Mouse (Mus musculus) forebrain, embryonic 15.5 days (tissue): ENCODE data around the gene Pacsin2. TPM values are rescaled to one million over a fixed set of nuclear protein-coding genes. Genes with fewer than 3 reads are reported as not detected.
A peak's percentile ranks its signal among the peaks of the same experiment; 100 is the strongest.
"Not testable (repeated sequence)": the region's sequence is repeated elsewhere in the genome, so short reads cannot be mapped to it uniquely, and the experiment has no call there.

Experiments
- ATAC-seq: fragments of 200-750 bp; cut with Nextera tagmentation; replicated peaks from 2 replicates; pipeline ENCODE4 v1.8.0; 2017; ENCODE audit warnings: mild to moderate bottlenecking, moderate TSS enrichment, moderate library complexity
- H3K27ac ChIP-seq: fragments of 300-500 bp; sonication (generic); replicated peaks from 2 replicates; pipeline ENCODE4 v1.5.1; 2015; ENCODE audit warnings: mild to moderate bottlenecking, inconsistent platforms
- H3K27me3 ChIP-seq: fragments of 300-500 bp; sonication (generic); 2 replicates; pipeline ENCODE4 v1.6.1; 2015; ENCODE audit warnings: inconsistent platforms
- H3K36me3 ChIP-seq: fragments of 300-500 bp; sonication (generic); 2 replicates; pipeline ENCODE4 v1.6.1; 2015; ENCODE audit warnings: mild to moderate bottlenecking, inconsistent platforms
- H3K4me1 ChIP-seq: fragments of 300-500 bp; sonication (generic); 2 replicates; pipeline ENCODE4 v1.6.1; 2015; ENCODE audit warnings: inconsistent platforms
- H3K4me2 ChIP-seq: fragments of 300-500 bp; sonication (generic); replicated peaks from 2 replicates; pipeline ENCODE4 v1.6.1; 2015; ENCODE audit warnings: mild to moderate bottlenecking, inconsistent platforms
- H3K4me3 ChIP-seq: fragments of 300-500 bp; sonication (generic); 2 replicates; pipeline ENCODE4 v1.5.1; 2015; ENCODE audit warnings: mild to moderate bottlenecking, inconsistent platforms
- H3K9ac ChIP-seq: fragments of 300-500 bp; sonication (generic); replicated peaks from 2 replicates; pipeline ENCODE4 v1.6.1; 2015; ENCODE audit warnings: mild to moderate bottlenecking, inconsistent platforms
- H3K9me3 ChIP-seq: fragments of 300-500 bp; sonication (generic); 2 replicates; pipeline ENCODE4 v1.6.1; 2016; ENCODE audit warnings: inconsistent platforms
- WGBS: fragments of 180-500 bp; shearing (Covaris S2); methylation state at CpG from one replicate; pipeline ENCODE4 v1.1.7; 2015; ENCODE audit warnings: mixed read lengths; 5-methylcytosine and 5-hydroxymethylcytosine counted together
- polyA plus RNA-seq: library from polyadenylated mRNA; unstranded; fragments of >200 nt; fragmentation: Nextera tagmentation; extraction: Ambion mirVana; gene quantifications from 2 replicates; pipeline ENCODE4 v1.2.1, GENCODE M21; 2015

Pacsin2 gene
- polyA plus RNA-seq, 1 experiment from 2014 or later: 21.5 TPM

DNA sequence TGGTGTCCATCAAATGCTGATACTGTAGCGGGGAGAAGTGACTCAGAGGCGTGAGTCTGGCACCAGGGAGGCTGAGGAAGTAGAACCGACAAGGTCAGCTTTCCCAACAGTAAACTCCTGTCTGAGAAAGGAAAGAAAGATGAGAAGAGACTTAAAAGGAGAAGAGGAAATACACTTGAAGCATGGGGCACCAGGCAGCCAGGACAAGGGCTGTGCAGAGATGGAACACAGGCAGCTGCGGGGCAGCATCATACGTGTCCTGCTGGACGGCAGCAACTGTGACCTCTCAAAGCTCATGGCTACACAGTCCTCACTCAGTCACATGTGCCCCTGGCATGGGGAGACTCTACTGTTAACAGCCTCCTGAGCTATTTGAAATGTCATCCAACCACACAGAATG lies 54.1 kb downstream of the Pacsin2 start:
- no peaks in the 10 kb centered on the region for H3K27me3 ChIP-seq
- no peak overlapping the region for H3K9ac ChIP-seq
- H3K27ac ChIP-seq: no peak overlapping the region
- H3K36me3 ChIP-seq: no peaks in the 10 kb centered on the region
- WGBS: 87% methylated on average over 6 of the region's 6 CpGs
- no peak for ATAC-seq
- H3K4me1 ChIP-seq: no peaks in the 10 kb centered on the region
- H3K4me2 ChIP-seq: no peak overlapping the region
- no peaks in the 10 kb centered on the region for H3K9me3 ChIP-seq
- no peak overlapping the region for H3K4me3 ChIP-seq

DNA sequence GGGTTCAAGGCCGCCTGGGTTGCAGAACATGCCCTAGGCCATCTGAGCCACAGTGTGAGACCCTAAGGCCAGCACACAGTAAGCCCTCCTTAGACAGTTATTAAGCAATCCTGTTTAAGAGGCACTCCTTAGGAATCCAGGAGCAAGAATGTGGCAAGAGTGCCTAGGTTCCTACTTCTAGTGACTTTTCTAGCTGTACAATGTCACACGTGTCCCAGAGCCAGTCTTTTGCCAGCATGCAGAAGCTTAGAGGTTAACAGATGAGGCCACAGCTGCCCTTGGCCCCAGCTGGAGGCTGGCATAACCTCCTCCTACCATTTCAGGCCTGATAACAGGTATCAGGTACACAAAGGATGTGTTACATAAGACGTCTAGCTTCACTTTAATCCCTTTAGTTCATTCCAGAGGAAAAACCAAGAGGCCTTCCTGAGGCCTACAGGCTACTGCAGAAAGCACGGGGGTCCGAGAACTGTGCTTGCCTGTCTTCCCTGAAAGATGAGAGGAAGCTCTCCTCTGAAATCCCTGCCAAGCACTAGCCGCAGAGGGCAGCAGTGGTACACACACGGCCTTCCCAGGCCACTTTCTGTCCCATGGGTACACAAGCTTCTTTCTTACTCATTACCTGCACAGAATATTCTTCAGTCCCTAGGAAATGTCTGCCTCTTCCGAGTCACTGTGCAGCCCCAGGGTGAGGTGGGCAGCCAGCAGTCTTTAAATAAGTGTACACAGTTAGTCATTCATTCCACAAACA lies 55.5 kb downstream of the Pacsin2 start:
- 62% methylated on average over 8 of the region's 8 CpGs for WGBS
- H3K4me3 ChIP-seq: no peak overlapping the region
- H3K9ac ChIP-seq: no peak overlapping the region
- ATAC-seq: no peak
- H3K27ac ChIP-seq: no peak overlapping the region
- no peaks in the 10 kb centered on the region for H3K4me1 ChIP-seq
- no peaks in the 10 kb centered on the region for H3K36me3 ChIP-seq
- no peak overlapping the region for H3K4me2 ChIP-seq
- no peaks in the 10 kb centered on the region for H3K9me3 ChIP-seq
- H3K27me3 ChIP-seq: no peaks in the 10 kb centered on the region

GRCm38 (mm10) chr15:83408216-83408615 lies 56.2 kb downstream of the Pacsin2 start:
- no peaks in the 10 kb centered on the region for H3K9me3 ChIP-seq
- no peaks in the 10 kb centered on the region for H3K36me3 ChIP-seq
- H3K9ac ChIP-seq: no peak overlapping the region
- H3K27me3 ChIP-seq: no peaks in the 10 kb centered on the region
- no peak overlapping the region for H3K27ac ChIP-seq
- H3K4me3 ChIP-seq: no peak overlapping the region
- no peak for ATAC-seq
- WGBS: 88% methylated on average over 5 of the region's 5 CpGs
- no peaks in the 10 kb centered on the region for H3K4me1 ChIP-seq
- H3K4me2 ChIP-seq: no peak overlapping the region

- Histone ChIP-seq H3K9ac (no peak overlapping the region), H3K36me3 (no peaks in the 10 kb centered on the region), H3K27ac (no peak overlapping the region), H3K27me3 (no peaks in the 10 kb centered on the region), H3K4me1 (no peaks in the 10 kb centered on the region), H3K4me2 (no peak overlapping the region), H3K4me3 (no peak overlapping the region), H3K9me3 (no peaks in the 10 kb centered on the region)
- ATAC-seq: no peak
- 86% methylated on average over 5 of the region's 5 CpGs for WGBS
Observed at GRCm38 (mm10) chr15:83407502-83407901, 56.9 kb downstream of the Pacsin2 start.

GRCm38 (mm10) chr15:83405866-83406265 lies 58.5 kb downstream of the Pacsin2 start:
- H3K9ac ChIP-seq: not testable (repeated sequence)
- peak; percentile 78; the same call in 1 of the 2 replicates for ATAC-seq
- WGBS: 95% methylated on average over 20 of the region's 40 CpGs

DNA sequence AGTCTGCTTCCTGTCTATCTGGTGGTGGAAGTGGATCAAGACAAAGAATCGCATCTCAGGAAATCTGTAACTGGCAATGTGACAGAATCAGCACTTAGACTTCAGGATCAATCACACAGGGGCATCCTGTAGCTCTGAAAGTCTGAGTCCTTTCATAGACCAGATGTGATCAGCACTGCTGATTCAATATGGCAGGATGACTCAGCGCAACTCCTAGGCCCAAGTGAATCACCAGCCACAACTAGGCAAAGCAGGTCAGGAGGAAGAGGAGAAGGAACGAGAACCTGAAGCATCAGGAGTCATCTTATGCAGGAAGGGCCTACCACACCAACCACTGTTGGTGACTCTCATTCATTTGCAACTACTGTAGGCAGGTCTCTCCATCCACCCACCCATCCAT lies 60.4 kb downstream of the Pacsin2 start:
- Histone ChIP-seq H3K4me2 (no peak overlapping the region), H3K9me3 (no peaks in the 10 kb centered on the region), H3K36me3 (no peaks in the 10 kb centered on the region), H3K27ac (no peak overlapping the region), H3K9ac (no peak overlapping the region), H3K27me3 (no peaks in the 10 kb centered on the region), H3K4me1 (no peaks in the 10 kb centered on the region), H3K4me3 (no peak overlapping the region)
- ATAC-seq: no peak
- 88% methylated on average over 3 of the region's 3 CpGs for WGBS

More at GRCm38 (mm10) chr15:83405866-83406265, 58.5 kb downstream of the Pacsin2 start:
- H3K4me1 ChIP-seq, H3K9me3 ChIP-seq, H3K36me3 ChIP-seq, H3K27me3 ChIP-seq, H3K4me2 ChIP-seq, H3K27ac ChIP-seq, H3K4me3 ChIP-seq: not testable (repeated sequence)

DNA sequence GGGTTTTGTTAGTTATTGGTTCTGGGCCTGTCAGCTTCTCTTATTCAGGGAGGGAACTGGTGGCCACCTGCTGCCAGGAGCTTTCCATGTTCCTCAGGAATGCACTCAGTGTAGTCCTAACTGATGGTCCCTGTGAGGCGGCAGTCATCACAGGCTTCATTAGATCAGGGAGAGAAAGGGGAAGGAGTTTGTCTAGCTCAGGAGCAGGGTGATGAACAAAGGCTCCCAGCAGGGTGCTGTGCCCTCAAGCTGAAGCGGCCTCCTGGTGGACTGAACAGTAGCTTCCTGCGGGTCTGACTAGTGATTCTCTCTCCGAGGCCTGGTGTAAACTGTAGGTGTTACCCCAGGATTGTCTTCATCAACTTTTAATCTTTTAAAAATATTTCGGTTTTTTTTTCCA lies 61.4 kb downstream of the Pacsin2 start:
- no peaks in the 10 kb centered on the region for H3K9me3 ChIP-seq
- no peak overlapping the region for H3K9ac ChIP-seq
- no peak overlapping the region for H3K27ac ChIP-seq
- H3K4me1 ChIP-seq: no peaks in the 10 kb centered on the region
- ATAC-seq: no peak
- WGBS: 37% methylated on average over 5 of the region's 5 CpGs
- H3K36me3 ChIP-seq: no peaks in the 10 kb centered on the region
- H3K27me3 ChIP-seq: no peaks in the 10 kb centered on the region
- H3K4me2 ChIP-seq: no peak overlapping the region
- H3K4me3 ChIP-seq: no peak overlapping the region

GRCm38 (mm10) chr15:83392722-83393121 lies 71.7 kb downstream of the Pacsin2 start:
- Histone ChIP-seq H3K9ac (no peak overlapping the region), H3K4me1 (no peaks in the 10 kb centered on the region), H3K27me3 (no peaks in the 10 kb centered on the region), H3K4me3 (no peak overlapping the region), H3K36me3 (no peaks in the 10 kb centered on the region), H3K4me2 (no peak overlapping the region), H3K27ac (no peak overlapping the region), H3K9me3 (no peaks in the 10 kb centered on the region)
- WGBS: 85% methylated on average over 2 of the region's 2 CpGs
- ATAC-seq: no peak

GRCm38 (mm10) chr15:83387911-83388310 lies 76.5 kb downstream of the Pacsin2 start:
- ATAC-seq: no peak
- Histone ChIP-seq H3K9me3 (no peaks in the 10 kb centered on the region), H3K4me1 (no peaks in the 10 kb centered on the region), H3K27ac (no peak overlapping the region), H3K4me3 (no peak overlapping the region), H3K4me2 (no peak overlapping the region), H3K9ac (no peak overlapping the region), H3K36me3 (no peaks in the 10 kb centered on the region), H3K27me3 (no peaks in the 10 kb centered on the region)
- 90% methylated on average over 2 of the region's 2 CpGs for WGBS

DNA sequence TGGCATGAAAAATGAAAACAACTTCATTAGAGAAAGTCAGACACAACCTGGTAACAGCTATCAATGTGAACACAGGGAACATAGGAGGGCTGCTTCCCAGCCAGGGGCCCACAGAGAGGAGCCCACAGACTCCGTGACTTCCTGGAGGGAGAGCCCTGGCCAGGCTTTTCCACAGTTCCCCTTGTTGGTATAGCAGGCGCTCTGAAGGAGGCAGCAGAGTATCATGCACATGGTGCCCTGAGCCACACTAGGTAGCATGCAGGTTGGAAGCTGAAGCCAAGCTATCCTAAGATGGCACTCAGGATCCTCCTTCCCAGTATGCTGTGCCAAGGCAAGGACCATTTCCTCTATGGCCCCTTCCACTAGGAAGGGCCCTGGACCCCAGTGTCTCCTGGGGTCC lies 80.8 kb downstream of the Pacsin2 start:
- Histone ChIP-seq H3K4me2 (no peak overlapping the region), H3K4me1 (no peaks in the 10 kb centered on the region), H3K4me3 (no peak overlapping the region), H3K36me3 (no peaks in the 10 kb centered on the region), H3K27me3 (no peaks in the 10 kb centered on the region), H3K9me3 (no peaks in the 10 kb centered on the region), H3K9ac (no peak overlapping the region), H3K27ac (no peak overlapping the region)
- 91% methylated on average over 2 of the region's 2 CpGs for WGBS
- ATAC-seq: no peak

DNA sequence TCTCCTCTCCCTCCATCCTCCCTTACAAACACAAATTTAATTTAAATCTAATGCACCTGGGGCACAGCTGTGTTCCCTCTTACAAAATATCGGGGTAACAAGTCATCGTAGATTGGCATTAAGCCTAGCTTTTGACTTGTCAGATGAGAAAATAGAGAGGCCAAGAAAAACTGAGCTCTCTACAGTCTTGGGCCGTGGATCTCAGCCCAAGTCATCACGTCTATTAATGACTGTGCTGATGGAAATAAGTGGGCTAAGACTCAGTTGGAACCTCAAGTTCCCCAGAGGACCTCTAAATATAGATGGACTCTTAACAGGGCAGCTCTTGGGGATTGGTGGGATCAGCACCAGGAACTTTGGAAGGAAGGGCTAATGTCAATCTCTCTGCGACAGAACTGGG lies 81.3 kb downstream of the Pacsin2 start:
- Histone ChIP-seq H3K9me3 (no peaks in the 10 kb centered on the region), H3K27ac (no peak overlapping the region), H3K9ac (no peak overlapping the region), H3K36me3 (no peaks in the 10 kb centered on the region), H3K4me3 (no peak overlapping the region), H3K27me3 (no peaks in the 10 kb centered on the region), H3K4me1 (no peaks in the 10 kb centered on the region), H3K4me2 (no peak overlapping the region)
- WGBS: 94% methylated on average over 5 of the region's 5 CpGs
- no peak for ATAC-seq

GRCm38 (mm10) chr15:83382467-83382866 lies 81.9 kb downstream of the Pacsin2 start:
- Histone ChIP-seq H3K27me3 (no peaks in the 10 kb centered on the region), H3K27ac (no peak overlapping the region), H3K36me3 (no peaks in the 10 kb centered on the region), H3K4me2 (no peak overlapping the region), H3K9me3 (no peaks in the 10 kb centered on the region), H3K9ac (no peak overlapping the region), H3K4me3 (no peak overlapping the region), H3K4me1 (no peaks in the 10 kb centered on the region)
- WGBS: 93% methylated on average over 4 of the region's 4 CpGs
- no peak for ATAC-seq

- H3K27me3 ChIP-seq: no peaks in the 10 kb centered on the region
- H3K9ac ChIP-seq: no peak overlapping the region
- ATAC-seq: no peak
- no peak overlapping the region for H3K27ac ChIP-seq
- no peaks in the 10 kb centered on the region for H3K9me3 ChIP-seq
- H3K36me3 ChIP-seq: no peaks in the 10 kb centered on the region
- H3K4me1 ChIP-seq: no peaks in the 10 kb centered on the region
- no peak overlapping the region for H3K4me2 ChIP-seq
- H3K4me3 ChIP-seq: no peak overlapping the region
- WGBS: 83% methylated on average over 4 of the region's 4 CpGs
Observed at GRCm38 (mm10) chr15:83377153-83377552, 87.3 kb downstream of the Pacsin2 start.
